Mouse (Mus musculus) kidney, adult 2 months (tissue): ENCODE results near the gene 4930426L09Rik. TPM values are rescaled to one million over a fixed set of nuclear protein-coding genes. Genes with fewer than 3 reads are reported as not detected.

ENCODE experiments used
- DNase-seq: peaks from one replicate; pipeline ENCODE4 v3.0.0; 2021
- H3K27ac ChIP-seq: fragments of 200-500 bp; 2 replicates; pipeline ENCODE4 v1.5.1; 2012; ENCODE audit warnings: low read depth, low read length, control low read depth, inconsistent platforms; ENCODE audit not compliant: insufficient read depth
- H3K27me3 ChIP-seq: fragments of 200-500 bp; replicated peaks from 2 replicates; pipeline ENCODE4 v1.6.1; 2012; ENCODE audit warnings: mild to moderate bottlenecking, moderate library complexity, low read length, inconsistent platforms; ENCODE audit not compliant: control insufficient read depth, insufficient read depth
- H3K36me3 ChIP-seq: fragments of 200-500 bp; 2 replicates; pipeline ENCODE4 v1.6.1; 2012; ENCODE audit warnings: mild to moderate bottlenecking, moderate library complexity, low read length, inconsistent platforms; ENCODE audit not compliant: control insufficient read depth, insufficient read depth
- H3K4me1 ChIP-seq: fragments of 200-500 bp; 2 replicates; pipeline ENCODE4 v1.6.1; 2011; ENCODE audit warnings: low read length; ENCODE audit not compliant: control insufficient read depth, insufficient read depth
- H3K4me3 ChIP-seq: fragments of 200-500 bp; 2 replicates; pipeline ENCODE4 v1.5.1; 2011; ENCODE audit warnings: mild to moderate bottlenecking, low read depth, low read length, control low read depth; ENCODE audit not compliant: insufficient read depth
- CTCF ChIP-seq: fragments of 200-500 bp; conservative IDR thresholded peaks from 2 replicates; pipeline ENCODE4 v1.5.1; 2011; ENCODE audit warnings: low read depth, mild to moderate bottlenecking, control low read depth, low read length, moderate library complexity, mixed read lengths; ENCODE audit not compliant: insufficient read depth, insufficient read length
- POLR2A ChIP-seq: fragments of 200-500 bp; IDR thresholded peaks from one replicate; pipeline ENCODE4 v1.6.1; 2011; ENCODE audit warnings: low read depth, low read length, control low read depth
- WGBS: fragments of 180-500 bp; shearing (Covaris S2); methylation state at CpG from one replicate; pipeline ENCODE4 v1.1.7; 2018; 5-methylcytosine and 5-hydroxymethylcytosine counted together
- polyA plus RNA-seq: library from polyadenylated mRNA; depleted of rRNA; stranded (reverse); fragments of >200 nt; gene quantifications from 2 replicates; pipeline ENCODE4 v1.2.3, GENCODE M21; 2012

The 4930426L09Rik gene
- polyA plus RNA-seq, 1 experiment, result 0.38 TPM

DNA sequence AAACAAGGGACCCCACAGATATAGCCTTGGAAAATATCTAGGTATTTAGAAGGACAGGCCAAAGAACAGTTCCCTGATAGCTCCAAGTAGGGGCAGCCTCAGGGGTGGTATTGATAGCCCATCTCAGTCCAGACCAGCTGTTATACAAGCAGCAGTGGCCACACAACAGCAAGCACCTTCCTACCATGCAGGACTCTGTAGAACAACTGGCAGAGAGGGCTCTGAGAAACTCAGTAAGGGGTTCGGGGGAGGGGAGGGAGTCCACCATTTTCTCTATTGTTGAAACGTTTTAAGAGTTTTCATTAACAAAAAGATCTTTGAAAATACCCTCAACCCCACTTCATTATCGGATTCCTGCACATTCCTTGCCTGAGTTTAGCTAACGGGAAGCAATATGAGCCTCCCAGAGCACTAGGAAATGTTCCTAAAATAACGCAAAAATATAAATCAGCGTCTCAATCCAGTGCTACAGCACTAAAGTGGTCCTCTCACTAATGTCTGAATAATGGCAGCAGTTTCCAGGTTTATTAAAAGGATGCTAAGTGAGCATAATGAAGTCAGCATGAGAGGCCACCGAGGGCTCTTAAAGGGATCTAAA, 37.7 kb upstream of the 4930426L09Rik start:
- 47% methylated on average over 7 of the region's 7 CpGs for WGBS
- H3K4me1 ChIP-seq, result no peaks in the 10 kb centered on the region
- no peak overlapping the region for H3K27ac ChIP-seq
- no peak for DNase-seq
- no peaks in the 10 kb centered on the region for H3K27me3 ChIP-seq
- H3K4me3 ChIP-seq, result no peak overlapping the region
- TF ChIP-seq POLR2A (no peak), CTCF (no peak)
- H3K36me3 ChIP-seq, result no peaks in the 10 kb centered on the region

DNA sequence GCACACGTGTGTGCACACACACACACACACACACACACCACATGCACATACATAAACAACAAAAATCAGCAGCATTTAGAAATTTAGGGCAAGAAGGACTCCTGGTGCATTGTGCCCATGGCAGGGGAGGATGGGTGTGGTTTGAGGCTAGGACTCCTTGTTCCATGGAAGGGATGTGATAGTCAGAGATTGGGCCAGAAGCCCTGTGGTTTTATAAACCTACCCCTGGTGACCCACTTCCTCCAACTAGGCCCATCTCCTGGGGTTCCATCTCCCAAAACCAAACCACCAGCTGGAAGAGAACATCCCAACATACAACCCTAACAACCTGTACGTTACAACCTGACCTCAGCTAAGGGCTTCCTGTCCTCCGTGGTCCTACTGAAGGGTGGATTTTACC, 35.6 kb upstream of the 4930426L09Rik start:
- Histone ChIP-seq H3K4me3 (no peak overlapping the region), H3K27me3 (no peaks in the 10 kb centered on the region), H3K27ac (no peak overlapping the region), H3K36me3 (no peaks in the 10 kb centered on the region), H3K4me1 (no peaks in the 10 kb centered on the region)
- 72% methylated on average over 3 of the region's 3 CpGs for WGBS
- no peak for DNase-seq
- no peak for TF ChIP-seq CTCF
- TF ChIP-seq POLR2A, result no peak

DNA sequence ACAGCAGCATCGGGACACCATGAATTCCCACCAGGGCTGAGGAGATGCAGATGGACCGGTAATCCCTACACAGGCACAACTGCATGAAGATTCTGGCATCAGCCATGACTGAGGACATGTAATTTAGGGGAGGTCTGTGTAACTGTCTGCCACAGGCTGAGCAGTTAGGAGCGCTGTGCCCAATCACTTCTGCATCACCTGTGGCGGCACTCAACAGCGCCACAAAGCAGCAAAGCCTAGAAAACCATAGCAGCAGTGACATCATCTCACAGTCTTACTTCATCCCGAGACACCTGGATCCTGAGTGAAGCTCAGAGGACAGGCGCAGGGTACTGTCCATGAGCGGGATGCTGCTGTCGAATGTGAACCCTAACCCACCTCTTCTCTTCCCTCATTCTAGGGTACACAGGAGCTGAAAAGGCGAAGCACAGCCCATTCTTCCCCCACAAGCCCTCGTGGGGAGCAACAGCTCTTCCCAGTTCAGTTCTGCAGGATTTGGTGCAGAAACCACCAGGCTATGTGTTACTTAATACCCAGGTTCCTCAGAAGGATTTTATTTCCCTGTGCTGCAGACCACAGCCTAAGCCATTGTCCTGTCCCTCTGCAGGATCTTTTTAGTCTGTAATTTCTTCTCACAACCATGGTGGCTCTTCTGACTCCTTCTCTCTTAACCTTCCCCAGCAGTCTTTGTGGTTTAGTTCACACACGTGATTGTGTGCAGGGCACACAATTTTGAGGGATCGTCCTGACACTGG, 34.7 kb upstream of the 4930426L09Rik start:
- 84% methylated on average over 13 of the region's 13 CpGs for WGBS
- Histone ChIP-seq H3K27me3 (no peaks in the 10 kb centered on the region), H3K4me1 (no peaks in the 10 kb centered on the region), H3K4me3 (no peak overlapping the region), H3K36me3 (no peaks in the 10 kb centered on the region), H3K27ac (no peak overlapping the region)
- TF ChIP-seq POLR2A, result no peak
- TF ChIP-seq CTCF, result no peak
- DNase-seq, result no peak

DNA sequence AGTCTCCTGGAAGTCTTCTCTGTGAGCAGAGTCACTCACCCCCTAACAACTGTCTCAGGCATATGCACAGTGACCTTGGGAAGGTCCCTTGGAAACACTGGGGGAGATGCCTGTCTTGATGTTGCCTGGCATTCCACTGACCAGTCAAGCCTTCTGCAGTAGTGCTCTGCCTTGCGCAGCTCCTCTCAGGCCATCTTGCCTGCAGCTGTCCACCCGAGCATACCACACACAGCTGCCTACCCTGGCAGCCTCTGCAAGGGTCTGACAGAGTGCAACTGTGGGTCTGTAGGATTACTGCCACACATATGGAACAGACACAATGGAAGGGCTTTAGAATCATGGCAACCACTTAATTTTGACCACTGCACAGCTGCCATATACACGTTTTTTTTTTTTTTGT, 33.0 kb upstream of the 4930426L09Rik start:
- no peaks in the 10 kb centered on the region for H3K4me1 ChIP-seq
- 68% methylated on average over 3 of the region's 3 CpGs for WGBS
- DNase-seq, result no peak

DNA sequence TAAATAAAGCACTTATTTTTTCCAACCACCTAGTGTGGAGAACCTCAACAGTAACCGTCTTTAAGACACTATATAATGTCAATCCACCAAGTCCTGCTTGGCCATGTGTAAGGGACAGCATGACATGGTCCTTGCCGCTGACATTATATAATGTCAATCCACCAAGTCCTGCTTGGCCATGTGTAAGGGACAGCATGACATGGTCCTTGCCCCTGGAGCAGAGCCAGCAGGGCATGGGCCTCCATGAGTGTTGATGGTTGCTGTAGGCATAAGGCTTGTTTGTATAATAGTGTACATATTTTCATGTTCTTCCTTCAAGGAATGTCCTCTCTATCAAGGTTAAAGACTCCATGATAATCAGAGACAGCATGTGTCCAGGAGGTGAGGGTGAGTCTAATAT, 32.2 kb upstream of the 4930426L09Rik start:
- Histone ChIP-seq H3K4me3 (no peak overlapping the region), H3K27ac (no peak overlapping the region), H3K4me1 (no peaks in the 10 kb centered on the region), H3K27me3 (no peaks in the 10 kb centered on the region), H3K36me3 (no peaks in the 10 kb centered on the region)
- TF ChIP-seq CTCF (no peak), POLR2A (no peak)
- 98% methylated on average over 2 of the region's 2 CpGs for WGBS
- DNase-seq, result no peak

More for the DNA sequence above, 33.0 kb upstream of the 4930426L09Rik start:
- H3K27ac ChIP-seq, result no peak overlapping the region
- no peaks in the 10 kb centered on the region for H3K27me3 ChIP-seq
- H3K4me3 ChIP-seq, result no peak overlapping the region
- TF ChIP-seq CTCF (no peak), POLR2A (no peak)
- H3K36me3 ChIP-seq, result no peaks in the 10 kb centered on the region

DNA sequence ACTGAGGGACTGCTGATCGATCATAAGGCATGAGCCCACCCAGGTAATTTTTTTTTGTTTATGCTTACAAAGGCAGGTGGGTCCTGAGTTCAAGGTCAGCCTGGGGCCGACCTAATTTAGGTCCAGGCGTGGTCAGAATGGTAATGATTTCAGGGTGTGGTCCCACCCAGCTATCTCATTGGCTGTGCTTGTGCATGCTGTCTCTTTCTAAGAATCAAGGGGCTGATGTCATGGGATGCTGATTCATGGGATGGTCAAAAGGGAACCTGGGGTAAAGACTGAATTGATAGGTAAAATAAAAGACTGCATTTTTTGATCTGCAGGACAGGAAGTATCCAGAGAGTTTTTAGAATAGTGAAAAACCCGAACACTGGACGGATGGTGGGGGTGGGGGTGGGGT, 31.6 kb upstream of the 4930426L09Rik start:
- no peak for TF ChIP-seq CTCF
- no peak for TF ChIP-seq POLR2A
- Histone ChIP-seq H3K4me3 (no peak overlapping the region), H3K36me3 (no peaks in the 10 kb centered on the region), H3K27me3 (no peaks in the 10 kb centered on the region), H3K27ac (no peak overlapping the region), H3K4me1 (no peaks in the 10 kb centered on the region)
- DNase-seq, result no peak
- 93% methylated on average over 5 of the region's 5 CpGs for WGBS

DNA sequence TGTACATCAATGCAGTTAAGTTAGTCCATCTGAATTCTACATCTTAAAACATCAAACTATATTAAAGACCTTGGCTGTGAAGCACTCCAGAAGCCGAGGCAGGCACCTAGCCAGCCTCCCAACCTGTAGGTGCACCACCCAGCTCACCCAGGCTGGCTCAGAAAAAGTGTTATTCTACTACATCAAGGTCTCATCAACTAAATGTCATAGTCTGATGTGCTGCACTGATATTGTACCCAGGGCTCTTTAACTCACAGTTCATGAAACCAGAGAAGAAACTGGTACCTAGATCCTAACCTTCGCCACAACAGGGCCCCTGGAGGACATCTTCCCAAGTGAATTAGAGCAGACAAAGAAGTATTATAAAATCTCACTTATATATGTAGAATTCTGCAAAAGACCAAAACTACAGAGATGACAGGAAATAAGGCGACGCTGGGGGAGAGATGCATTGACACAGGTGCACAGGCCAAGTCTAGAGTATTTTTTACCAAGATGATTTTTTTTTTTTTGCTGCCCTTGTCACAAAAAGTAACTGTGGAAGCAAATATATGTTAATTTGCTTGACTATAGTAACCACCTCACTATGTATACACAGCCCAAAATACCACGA, 30.6 kb upstream of the 4930426L09Rik start:
- Histone ChIP-seq H3K27me3 (no peaks in the 10 kb centered on the region), H3K36me3 (no peaks in the 10 kb centered on the region), H3K27ac (no peak overlapping the region), H3K4me1 (no peaks in the 10 kb centered on the region), H3K4me3 (no peak overlapping the region)
- WGBS, result 94% methylated on average over 5 of the region's 5 CpGs
- no peak for DNase-seq
- TF ChIP-seq CTCF (no peak), POLR2A (no peak)
